Mouse (Mus musculus): ENCODE measurements around the gene Apeh. TPM values are rescaled to one million over a fixed set of nuclear protein-coding genes. Genes with fewer than 3 reads are reported as not detected.
A peak's percentile ranks its signal among the peaks of the same experiment; 100 is the strongest.

Gene Apeh
- total RNA-seq, 2 experiments from 2014 or later = 42.2 to 45.1 TPM

DNA sequence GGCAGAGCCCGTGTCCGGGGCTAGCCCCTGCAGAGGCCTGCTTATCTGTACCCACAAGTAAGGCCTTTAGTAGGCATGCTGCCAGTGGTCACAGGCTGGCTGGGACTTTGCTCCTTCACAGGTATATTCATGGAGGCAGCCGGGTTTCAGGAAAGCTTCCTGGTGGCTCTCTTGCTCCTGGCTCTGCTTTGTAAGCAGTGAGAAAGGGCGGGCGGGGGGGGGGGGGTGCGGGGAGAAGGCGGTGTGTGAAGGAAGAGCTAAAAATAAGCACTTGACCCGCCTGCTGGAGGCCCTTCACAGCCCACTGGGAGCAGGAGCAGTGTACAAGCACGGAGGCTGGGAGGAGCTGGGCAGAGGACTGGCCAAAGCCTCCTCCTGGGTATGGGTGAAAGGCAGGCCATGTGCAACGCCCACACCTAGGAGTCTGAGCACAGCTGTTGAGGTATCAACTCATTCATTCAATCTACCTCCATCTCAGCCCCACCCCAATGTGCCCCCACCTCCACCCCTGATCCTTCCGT, 25.5 kb upstream of the Apeh start:
- DNase-seq = peak; percentile 59

DNA sequence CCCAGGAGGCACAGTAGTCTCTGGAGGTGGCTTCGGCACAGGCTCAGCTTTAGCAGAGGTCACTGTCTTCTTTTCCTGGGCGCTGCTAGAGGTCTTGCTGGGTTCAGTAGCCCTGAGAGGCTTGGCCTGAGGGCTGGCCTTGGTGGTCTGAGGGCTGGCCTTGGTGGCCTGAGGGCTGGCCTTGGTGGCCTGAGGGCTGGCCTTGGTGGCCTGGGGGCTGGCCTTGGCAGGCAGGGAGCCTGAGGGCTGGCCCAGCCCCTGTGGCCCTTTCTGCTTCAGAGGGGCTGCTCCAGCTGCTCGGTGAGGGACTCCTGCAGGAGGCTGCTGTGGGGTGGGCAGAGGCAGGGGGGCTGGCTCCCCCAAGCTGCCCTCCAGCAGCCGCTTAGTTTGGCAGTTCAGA, 22.7 kb upstream of the Apeh start:
- no peak for DNase-seq

DNA sequence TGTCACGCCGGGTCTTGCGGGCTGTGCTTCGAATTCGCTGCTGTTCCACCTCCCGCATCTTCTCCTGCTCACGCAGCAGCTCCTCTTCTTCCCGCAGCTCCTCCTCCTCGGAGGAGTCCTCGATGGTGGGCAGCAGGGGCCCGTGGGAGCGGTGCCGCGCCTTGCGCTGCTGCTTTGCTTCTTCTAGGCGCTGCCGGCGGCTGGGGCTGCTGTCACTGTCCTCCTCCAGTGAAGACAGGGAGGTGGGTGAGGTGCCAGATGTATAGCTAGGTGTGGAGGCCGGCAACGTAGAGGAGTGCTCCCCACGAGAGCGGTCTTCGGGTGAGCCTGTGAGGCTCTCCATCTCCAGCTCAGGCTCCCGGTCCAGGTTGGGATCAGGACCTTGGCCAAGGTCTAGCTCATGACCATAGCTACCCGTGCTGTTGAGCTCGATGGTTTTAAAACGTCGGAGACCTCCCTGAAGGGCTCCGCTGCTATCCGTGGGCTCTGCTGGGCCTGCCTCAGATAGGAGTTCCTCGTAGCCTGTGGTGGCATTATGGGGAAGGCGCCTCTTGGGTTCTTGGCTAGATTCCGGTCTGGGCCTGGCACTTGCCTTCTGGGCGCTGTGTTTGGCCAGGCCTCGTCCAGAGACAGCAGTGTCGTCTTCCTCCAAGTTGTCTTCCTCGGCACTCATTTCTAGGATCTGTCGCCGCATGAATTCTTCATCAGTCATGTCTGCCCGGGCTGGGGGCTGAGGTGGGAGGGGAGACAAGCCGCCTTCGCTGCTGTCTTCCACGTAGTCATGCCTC, 21.1 kb upstream of the Apeh start:
- DNase-seq = no peak

DNA sequence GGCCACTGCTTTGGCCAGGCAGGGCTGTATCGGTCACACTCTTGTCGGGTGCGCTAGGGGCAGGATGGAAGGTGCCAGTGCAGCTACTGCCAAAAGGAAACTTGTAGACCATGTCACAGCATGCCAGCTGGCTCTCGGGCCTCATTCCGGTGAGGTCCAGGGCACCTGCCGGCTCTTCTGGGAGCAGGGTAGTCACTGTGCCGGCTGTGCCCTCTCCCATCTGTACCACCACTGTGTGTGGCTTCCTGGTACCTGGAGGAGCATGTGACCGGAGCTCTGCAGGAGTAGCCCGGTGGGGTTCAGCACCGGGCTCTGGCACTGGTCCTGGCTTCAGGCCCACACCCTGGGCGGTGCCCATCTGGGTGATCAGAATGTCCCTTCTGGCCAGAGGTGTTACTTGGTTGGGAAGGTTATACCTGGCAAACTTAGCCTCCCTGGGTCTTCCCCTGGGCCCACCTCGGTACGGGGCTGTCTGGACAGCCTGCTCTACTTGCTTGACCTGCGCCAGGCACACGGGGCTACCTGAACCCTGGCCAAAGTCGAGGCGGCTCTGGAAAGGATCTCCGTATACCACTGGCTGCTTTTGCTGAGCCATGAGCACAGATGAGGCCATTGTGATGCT, 18.4 kb upstream of the Apeh start:
- DNase-seq = no peak

DNA sequence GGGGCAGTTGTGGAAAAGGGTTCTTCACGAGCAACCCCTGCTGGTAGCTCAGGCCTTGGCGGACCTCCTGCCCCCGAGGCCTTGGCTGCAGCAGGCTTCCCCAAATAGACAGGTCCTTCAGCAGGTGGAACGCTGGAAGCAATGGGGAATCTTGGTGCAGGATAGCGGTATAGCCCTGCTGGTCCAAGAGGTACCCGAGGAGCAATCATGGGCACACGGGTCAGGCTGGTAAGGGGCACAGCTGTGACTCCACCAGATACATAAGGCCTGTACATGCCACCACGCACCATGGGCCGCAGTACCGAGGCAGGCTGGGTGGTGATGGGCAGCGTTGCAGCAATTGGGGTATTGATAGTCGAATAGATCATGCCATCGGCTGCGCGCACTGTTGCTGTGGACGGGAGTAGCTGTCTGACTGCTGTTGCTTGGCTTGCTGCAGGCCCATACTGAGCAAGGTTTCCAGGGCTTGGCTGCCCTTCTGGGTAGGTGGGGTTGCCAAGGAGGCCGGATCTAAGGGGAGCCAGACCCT, 17.3 kb upstream of the Apeh start:
- no peak for DNase-seq

DNA sequence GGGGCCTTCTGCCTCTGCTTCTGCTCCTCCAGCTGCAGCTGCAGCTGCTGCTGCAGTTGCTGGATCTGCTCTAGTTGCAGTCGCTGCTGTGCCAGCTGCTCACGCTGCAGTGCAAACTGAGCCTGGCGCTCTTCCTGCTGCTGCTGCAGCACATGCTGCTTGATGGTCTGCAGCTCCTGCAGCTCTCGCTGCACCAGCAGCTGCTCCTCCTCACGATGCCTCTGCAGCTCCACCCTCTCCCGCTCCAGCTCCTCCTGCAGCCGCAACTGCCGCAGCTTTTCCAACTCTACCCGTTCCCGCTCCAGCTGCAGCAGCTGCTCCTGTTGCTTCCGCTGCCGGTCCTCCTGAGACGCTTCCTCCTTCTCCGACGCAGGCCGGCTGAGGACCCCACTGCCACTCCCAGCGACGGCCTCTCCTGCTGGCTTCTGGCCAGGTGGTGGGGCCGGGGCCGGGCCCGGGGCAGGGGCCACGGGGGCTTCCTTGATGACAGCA, 16.7 kb upstream of the Apeh start:
- DNase-seq = peak; percentile 24

DNA sequence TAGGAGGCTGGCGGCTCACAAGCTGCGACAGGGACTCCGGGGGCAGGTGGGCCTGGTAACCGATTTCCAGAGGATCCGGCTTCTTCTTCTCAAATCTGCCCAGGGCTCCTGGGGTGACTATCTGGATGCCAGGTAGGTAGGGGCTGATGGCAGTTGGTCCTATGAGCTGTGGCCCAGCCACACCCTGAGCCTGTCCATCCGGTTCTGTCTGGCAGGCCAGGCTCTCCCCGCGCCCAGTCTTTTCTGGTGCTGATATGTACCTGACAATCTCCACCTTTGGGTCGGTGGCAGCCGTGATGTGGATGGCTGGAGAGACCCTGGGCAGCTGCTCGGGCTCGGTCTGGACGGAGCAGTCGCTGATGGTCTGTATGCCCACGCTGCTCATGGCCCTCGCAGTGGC, 15.8 kb upstream of the Apeh start:
- no peak for DNase-seq

DNA sequence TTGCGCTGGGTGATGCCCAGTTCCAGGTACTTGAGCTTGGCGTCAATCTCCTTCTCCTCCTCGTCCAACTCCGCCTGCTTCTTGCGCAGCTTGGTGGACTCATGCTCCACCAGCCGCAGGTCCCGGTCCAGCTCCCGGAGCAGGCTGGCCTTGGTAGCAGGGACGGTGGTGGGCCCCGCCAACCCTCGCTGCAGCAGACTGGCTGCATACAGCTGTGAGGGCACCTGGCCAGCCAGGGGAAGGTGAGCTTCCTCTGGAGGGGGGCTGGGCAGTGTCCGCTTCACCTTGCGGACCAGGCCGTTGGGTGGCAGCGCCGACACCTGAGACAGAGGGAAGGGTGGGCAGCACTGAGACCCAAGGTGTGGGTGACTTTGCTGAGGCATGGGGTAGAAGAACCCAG, 13.5 kb upstream of the Apeh start:
- no peak for DNase-seq

DNA sequence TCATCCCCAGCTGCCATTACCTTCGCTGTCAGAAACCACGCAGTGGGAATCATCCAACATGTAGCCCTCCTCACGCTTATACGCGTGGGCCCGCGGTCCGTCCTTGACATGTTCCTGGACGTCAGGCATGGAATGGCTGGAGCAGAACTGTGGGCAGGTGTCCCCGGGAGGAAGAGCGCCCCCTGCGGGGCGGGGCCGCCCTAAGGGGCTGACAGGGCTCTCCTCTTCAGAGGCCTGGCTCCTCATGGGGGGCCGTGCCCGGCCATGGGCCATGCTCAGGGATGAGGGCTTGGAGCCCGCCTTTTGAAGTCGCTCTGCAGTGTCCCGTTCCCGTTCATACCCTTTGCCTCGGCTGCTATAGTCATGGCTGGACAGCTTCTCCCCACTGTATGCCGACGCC, 11.7 kb upstream of the Apeh start:
- no peak for DNase-seq

DNA sequence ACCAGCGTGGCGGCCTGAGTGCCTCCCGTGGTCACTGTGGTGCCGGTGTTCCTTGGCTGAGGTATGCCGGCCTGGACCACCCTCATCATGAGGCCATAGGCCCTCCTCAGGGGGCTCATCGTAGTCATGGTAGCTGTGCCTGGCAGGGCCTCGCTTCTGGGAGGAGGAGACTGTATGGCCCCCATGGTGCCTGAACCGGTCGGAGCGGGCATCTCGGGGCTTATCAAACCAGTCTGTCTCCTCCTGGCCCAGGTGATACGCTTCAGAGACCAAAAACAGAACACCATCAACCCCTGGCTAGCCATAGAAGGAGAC, 11.1 kb upstream of the Apeh start:
- no peak for DNase-seq

DNA sequence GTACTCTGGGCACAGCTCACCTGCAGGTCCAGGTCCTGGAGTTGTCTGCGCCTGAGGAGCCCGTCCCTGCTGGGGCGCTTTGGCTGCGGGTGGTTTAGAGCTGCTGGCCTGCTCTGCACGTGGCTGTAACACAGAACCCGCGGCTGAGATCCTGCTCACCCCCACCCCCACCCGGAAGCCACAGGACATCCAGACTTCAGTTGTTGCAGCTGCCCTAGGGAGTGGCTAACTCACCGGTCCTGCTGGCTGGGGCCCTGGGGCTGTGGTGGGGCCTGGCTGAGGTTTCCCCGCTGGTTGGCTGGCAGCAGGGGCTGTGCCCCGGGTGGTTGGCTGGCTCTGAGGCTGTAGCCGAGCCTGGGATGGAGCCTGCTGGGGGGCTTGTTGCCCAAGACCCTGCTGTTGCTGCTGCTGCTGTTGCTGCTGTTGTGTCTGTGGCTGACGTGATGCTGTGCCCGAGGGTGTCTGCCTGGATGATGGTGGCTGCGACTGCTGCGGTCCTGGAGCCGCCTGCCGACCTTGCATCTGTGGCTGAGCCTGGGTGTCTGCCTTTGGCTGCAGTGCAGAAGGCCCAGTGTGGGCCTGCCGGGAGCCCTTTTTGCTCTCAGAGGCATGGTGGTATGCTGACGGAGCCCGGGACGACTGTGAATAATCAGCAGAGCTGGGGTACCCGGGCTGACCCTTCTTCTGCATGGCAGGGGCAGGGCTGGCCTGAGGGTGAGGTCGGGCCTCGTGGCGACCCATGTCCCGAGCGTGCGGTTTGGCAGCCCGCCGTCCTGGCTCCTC, 10.6 kb upstream of the Apeh start:
- no peak for DNase-seq

DNA sequence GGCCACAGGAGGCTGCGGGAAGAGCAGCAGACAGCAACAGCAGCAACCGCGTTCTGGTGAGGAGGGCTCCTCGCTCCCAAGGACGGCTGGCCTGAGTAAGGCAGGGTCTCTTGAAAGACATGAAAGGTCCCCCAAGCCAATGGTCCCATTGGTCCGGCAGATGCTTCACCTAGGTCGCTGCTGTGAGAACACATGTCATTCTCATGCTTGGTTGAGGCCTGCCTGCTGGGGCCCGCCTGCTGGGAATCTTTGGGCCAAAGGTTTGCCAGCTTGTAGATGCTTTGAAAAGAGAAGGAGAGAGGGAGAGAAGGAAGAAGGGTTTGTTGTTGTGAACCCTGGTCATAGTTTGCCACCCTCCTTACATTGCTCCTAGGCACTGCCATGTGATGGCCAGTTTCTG, 5.2 kb upstream of the Apeh start:
- DNase-seq = no peak

DNA sequence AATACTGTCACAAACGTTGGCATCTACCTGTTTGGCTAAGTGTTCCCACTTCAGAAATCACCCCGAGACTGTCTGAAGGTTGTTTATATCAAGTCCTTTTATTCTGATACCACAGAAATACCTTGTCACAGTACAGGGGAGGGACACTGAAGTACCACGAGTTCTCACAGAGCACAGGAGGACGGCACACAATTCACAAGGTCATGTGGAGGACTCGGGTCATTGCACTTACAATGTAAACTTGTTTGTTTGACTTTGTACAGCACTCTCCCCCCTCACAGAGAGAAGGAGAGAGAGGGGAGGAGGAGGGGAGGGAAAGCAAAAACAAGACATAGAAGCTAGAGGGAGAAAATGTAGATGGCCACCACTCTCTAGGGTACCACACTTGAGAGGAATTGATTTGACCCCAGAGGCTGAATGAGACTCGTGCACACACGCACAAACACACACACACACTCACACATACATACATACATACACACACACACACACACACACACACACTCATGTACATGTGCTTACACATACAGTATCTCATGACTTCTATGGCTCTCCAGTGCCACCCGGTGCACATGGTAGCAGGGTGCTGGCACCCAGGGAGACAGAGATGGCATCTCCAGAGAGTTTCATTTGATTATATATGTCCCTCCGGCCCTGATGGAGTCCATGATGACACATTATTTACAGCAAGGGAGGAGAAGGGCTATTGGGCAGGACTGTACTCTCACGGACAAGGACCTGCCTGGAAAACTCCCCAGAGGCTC, 1.7 kb upstream of the Apeh start:
- DNase-seq = no peak

DNA sequence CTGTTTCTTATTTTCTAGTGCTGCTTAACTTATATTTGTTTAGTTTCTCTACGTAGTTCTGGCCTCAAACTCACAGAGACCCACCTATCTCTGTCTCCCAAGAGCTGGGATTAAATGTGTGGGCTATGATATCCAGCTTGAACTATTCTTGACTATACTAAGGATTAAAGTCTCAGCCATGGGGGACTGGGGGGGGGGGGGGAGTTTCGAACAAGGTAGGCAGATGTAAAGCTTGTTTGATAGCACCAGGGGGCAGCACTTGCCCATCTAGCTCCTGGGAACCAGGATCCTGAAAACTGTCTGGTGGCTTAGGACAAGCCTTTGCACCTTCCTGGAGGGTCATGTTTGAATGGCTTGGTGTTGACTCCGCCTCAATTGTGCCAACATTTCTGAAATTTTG, 1.1 kb upstream of the Apeh start:
- DNase-seq = peak; percentile 79

DNA sequence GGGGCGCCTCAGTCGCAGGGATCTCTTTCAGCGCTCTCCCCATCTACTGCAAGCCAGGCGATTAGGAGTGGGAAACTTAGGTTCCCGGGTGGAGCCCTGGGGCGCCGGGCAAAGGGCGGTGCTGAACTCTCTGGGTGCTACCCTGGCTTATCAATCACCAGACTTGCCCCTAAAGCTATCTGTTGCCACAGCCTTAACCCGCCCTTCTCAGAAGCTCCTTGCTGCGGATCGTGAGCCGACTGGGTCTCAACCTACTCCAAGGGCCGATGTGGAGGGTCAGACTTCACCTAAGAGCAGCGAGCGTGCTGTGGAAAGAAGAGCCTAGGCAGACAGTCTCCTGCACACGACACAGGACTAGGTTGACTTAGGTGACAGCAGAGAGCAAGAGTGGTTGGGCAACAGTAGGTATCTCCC, 599 bp upstream of the Apeh start:
- DNase-seq = peak; percentile 32

DNA sequence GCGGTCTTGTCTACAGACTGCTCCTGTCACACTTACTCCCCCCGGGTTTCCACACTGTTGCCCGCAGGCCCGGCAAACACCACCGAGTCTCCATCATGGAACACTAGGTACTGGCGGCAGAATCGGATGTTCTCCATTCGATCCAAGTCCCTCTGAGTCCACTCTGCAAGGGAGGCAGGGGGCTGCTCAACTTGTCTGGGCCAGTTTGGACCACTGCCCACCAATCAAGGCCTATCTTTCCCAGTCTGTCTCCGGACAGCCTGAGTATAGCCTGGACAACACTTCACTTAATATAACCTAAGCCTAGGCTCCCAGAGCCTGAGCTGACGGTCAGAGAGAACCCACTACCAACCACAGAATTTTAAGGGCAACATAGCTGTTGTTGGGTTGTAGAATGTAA, 820 bp downstream of the Apeh start:
- no peak for DNase-seq

DNA sequence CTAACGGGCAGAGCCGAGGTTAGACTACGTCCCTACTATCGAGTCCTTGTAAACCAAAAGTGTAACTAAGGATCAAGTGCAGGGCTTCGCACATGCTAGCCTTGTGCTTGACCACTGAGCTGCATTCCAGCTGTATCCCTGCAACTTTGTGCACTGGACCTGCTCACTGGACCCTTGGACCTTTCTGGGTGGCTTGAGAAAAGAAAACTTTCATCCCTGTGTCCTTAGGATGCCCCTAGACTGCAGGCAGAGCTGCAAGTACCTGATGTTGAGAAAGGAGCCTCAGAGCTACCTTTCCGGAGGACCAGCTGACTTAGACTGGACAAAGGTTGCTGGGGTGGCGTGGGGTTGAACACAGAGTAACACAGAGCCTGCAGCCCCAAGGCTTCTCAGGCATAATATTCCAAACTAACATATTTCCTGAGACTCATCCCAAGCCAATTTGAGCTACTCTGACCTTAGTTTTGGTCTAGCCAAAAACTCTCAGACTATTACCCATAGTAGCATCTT, 3.7 kb downstream of the Apeh start:
- no peak for DNase-seq

DNA sequence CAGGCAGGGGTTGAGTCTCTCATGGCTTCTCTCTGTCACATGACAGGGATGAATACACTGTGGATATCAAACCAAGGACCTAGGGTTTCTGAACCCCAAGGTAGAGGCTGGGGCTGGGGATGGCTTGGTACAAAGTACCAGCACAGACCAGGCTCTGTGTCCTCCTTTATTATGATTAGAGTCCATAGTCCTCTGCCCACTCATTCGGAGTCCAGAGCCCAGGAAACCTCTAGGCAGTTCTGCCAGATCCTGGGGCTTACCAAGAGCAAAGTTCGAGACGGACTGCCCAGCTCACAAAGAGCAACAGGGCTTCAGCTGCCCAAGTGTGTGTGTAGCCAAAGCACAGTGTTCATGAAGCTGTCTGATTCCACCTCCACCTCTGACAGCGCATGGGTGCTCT, 9.1 kb downstream of the Apeh start:
- no peak for DNase-seq

DNA sequence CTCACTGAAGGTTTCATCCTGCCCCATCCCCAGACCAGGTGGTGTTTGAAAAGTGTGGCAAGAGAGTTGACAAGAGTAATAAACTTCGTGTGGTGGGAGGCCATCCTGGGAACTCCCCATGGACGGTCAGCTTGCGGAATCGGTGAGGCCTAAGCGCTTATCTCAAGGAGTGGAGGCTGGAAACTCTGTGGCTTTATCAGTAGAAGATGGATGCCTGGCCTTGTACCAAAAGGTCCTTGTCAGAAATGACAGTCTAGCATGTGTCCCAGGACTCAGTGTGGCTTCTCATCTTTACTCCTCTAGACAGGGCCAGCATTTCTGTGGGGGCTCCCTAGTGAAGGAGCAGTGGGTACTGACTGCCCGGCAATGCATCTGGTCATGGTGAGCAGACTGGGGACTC, 10.8 kb downstream of the Apeh start:
- DNase-seq = no peak

DNA sequence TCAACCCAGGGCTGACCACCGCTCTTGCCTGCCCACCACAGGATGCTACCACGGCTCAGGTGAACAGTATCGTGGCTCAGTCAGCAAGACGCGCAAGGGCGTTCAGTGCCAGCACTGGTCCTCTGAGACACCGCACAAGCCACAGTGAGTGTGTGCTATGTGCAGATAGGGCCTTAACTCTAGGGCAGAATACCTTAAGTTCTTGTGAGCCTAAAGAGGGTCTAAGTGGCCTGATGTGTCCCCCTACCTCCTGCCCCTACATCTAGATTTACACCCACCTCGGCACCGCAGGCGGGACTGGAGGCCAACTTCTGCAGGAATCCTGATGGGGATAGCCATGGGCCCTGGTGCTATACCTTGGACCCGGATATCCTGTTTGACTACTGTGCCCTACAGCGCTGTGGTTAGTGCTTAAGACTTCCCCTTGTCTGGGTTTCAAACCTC, 11.4 kb downstream of the Apeh start, which contains the start of gene Rnf123:
Gene Rnf123 (minus strand): TSS at position 359 of the 444 bp plus-strand sequence.
- DNase-seq = no peak

DNA sequence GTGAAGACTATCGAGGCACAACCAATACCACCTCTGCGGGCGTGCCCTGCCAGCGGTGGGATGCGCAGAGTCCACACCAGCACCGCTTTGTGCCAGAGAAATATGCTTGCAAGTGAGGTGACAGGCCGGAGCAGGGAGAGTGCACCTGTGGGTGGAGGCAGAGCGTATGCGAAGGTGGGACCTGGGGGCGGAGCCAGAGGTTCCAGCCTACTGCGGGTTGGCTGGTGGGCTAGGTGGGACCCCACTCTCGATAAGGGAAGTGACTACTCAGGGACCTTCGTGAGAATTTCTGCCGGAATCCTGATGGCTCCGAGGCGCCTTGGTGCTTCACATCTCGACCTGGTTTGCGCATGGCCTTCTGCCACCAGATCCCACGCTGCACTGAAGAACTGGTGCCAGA, 11.9 kb downstream of the Apeh start:
- DNase-seq = no peak

DNA sequence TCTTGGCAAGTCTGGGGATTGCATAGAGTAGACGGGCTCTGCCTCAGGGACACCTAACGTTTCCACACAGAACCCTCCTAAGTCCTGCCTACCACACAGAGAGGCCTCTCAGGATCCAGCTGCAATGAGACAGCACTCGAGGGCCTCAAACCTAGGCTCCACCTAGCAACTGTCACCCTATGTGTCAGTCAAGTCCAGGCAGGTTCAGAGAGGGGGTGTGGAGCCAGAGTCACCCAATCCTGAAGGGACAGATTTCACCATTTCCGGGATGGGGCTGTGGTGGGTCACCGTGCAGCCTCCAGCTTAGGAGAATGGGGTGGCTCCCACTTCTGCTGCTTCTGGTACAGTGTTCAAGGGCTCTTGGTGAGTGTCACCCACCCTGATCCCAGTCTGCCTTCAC, 14.2 kb downstream of the Apeh start, which contains the start of gene Mst1:
Gene Mst1 (plus strand): TSS at position 269 of the 400 bp plus-strand sequence.
- no peak for DNase-seq

Data from heart, postnatal 4 days (tissue).